Mouse (Mus musculus) brain, adult 2 months (tissue): ENCODE measurements at regions not wholly inside any gene's neighbourhood (a gene's known extent, or its start where the extent isn't known, plus 50 kb on each side); places are given as distances from the start of the nearest gene placed in this dataset.

ENCODE experiments used
- DNase-seq: peaks from one replicate; pipeline ENCODE4 v3.0.0; 2011; ENCODE audit warnings: low read depth, low spot score

GRCm38 (mm10) chr12:107095409-107095808 is 393.0 kb upstream of the 3110018I06Rik start:
- peak; percentile 52 for DNase-seq

GRCm38 (mm10) chr12:107104570-107104969 is 383.9 kb upstream of the 3110018I06Rik start:
- no peak for DNase-seq

GRCm38 (mm10) chr12:107105017-107105416 is 383.4 kb upstream of the 3110018I06Rik start:
- DNase-seq = no peak

GRCm38 (mm10) chr12:107111908-107112770 is 376.3 kb upstream of the 3110018I06Rik start:
- peak; percentile 58 for DNase-seq

- DNase-seq = no peak
These were observed 370.1 kb upstream of the 3110018I06Rik start for GRCm38 (mm10) chr12:107118364-107118763.

GRCm38 (mm10) chr12:107119076-107119475 is 369.4 kb upstream of the 3110018I06Rik start:
- DNase-seq = no peak

GRCm38 (mm10) chr12:107120486-107121186 is 367.8 kb upstream of the 3110018I06Rik start:
- no peak for DNase-seq

- DNase-seq = no peak
These were observed 366.4 kb upstream of the 3110018I06Rik start for GRCm38 (mm10) chr12:107121990-107122389.

GRCm38 (mm10) chr12:107123661-107124060 is 364.8 kb upstream of the 3110018I06Rik start:
- no peak for DNase-seq

- no peak for DNase-seq
These were observed 364.1 kb upstream of the 3110018I06Rik start for GRCm38 (mm10) chr12:107124263-107124885.

GRCm38 (mm10) chr12:107125201-107125600 is 363.2 kb upstream of the 3110018I06Rik start:
- no peak for DNase-seq

GRCm38 (mm10) chr12:107126056-107126455 is 362.4 kb upstream of the 3110018I06Rik start:
- DNase-seq = no peak

- no peak for DNase-seq
These were observed 360.8 kb upstream of the 3110018I06Rik start for GRCm38 (mm10) chr12:107127591-107127990.

GRCm38 (mm10) chr12:107129232-107129631 is 359.2 kb upstream of the 3110018I06Rik start:
- DNase-seq = no peak

- DNase-seq = no peak
These were observed 357.1 kb upstream of the 3110018I06Rik start for GRCm38 (mm10) chr12:107131351-107131750.

- no peak for DNase-seq
These were observed 356.6 kb upstream of the 3110018I06Rik start for GRCm38 (mm10) chr12:107131841-107132240.

GRCm38 (mm10) chr12:107132501-107132900 is 355.9 kb upstream of the 3110018I06Rik start:
- no peak for DNase-seq

- DNase-seq = no peak
These were observed 354.1 kb upstream of the 3110018I06Rik start for GRCm38 (mm10) chr12:107134353-107134752.

- no peak for DNase-seq
These were observed 349.6 kb upstream of the 3110018I06Rik start for GRCm38 (mm10) chr12:107138677-107139400.

GRCm38 (mm10) chr12:107140957-107141595 is 347.4 kb upstream of the 3110018I06Rik start:
- no peak for DNase-seq

- DNase-seq = peak; percentile 81
These were observed 346.2 kb upstream of the 3110018I06Rik start for GRCm38 (mm10) chr12:107142226-107142625.
